Mouse (Mus musculus): ENCODE data around the gene Mbd3.

GRCm38 (mm10) chr10:80385811-80386734, 13.3 kb downstream of the Mbd3 start:
- TF ChIP-seq CTCF (IDR thresholded peaks at IDR 0.05; ENCODE audit: control insufficient read depth, insufficient read depth, insufficient replicate concordance, low read depth, low read length) (no peak), POLR2A (IDR thresholded peaks at IDR 0.05; ENCODE audit: control insufficient read depth, low read depth, low read length) (peak; percentile 22; the same call in 1 of the 2 replicates)
